Mouse (Mus musculus): ENCODE results near the gene Pcbp3. TPM values are rescaled to one million over a fixed set of nuclear protein-coding genes. Genes with fewer than 3 reads are reported as not detected.

The Pcbp3 gene
- total and polyA plus RNA-seq, 2 experiments = 0.37 to 0.55 TPM

DNA sequence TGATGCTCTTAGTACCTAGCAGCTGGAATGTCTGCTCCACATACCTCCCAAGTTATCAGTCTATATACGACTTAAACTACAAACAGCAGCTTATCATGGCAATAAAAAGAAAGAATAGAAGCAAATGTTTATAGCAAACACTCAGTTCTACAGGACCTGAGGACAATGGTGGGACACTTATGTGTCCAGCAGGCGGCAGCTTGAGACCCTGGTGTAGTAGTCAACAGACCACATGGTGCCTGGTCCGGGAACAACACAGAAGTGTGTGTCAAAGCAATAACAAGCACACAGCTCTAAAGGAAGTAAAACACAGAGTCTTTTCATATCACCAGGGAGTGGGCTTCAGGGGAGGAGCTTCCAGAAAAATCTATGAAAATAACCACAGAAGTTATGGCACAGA lies 100.7 kb downstream of the Pcbp3 start:
- H3K27me3 ChIP-seq (ENCODE audit: control insufficient read depth, insufficient read depth, low read length) = no peaks in the 10 kb centered on the region
- no peak for DNase-seq (ENCODE audit: extremely low read depth, low read depth, low spot score)
- WGBS = 80% methylated on average over 3 of the region's 3 CpGs
- no peak overlapping the region for H3K9ac ChIP-seq (ENCODE audit: low read depth, low read length)
- H3K27ac ChIP-seq (replicated peaks; ENCODE audit: insufficient read depth, low read depth, low read length) = no peak overlapping the region
- H3K79me2 ChIP-seq (ENCODE audit: control insufficient read depth, insufficient read depth, low read length) = no peaks in the 10 kb centered on the region
- no peaks in the 10 kb centered on the region for H3K36me3 ChIP-seq (ENCODE audit: control insufficient read depth, insufficient read depth, low read length)
- H3K4me3 ChIP-seq (ENCODE audit: insufficient read depth, low read depth, low read length) = no peak overlapping the region
- TF ChIP-seq CTCF (IDR thresholded peaks at IDR 0.05; ENCODE audit: low read depth, low read length) = no peak
- TF ChIP-seq POLR2A (IDR thresholded peaks at IDR 0.05; ENCODE audit: extremely low read depth, insufficient read depth, low read length) = no peak
- H3K4me1 ChIP-seq (ENCODE audit: control insufficient read depth, insufficient read depth, low read length) = no peaks in the 10 kb centered on the region

DNA sequence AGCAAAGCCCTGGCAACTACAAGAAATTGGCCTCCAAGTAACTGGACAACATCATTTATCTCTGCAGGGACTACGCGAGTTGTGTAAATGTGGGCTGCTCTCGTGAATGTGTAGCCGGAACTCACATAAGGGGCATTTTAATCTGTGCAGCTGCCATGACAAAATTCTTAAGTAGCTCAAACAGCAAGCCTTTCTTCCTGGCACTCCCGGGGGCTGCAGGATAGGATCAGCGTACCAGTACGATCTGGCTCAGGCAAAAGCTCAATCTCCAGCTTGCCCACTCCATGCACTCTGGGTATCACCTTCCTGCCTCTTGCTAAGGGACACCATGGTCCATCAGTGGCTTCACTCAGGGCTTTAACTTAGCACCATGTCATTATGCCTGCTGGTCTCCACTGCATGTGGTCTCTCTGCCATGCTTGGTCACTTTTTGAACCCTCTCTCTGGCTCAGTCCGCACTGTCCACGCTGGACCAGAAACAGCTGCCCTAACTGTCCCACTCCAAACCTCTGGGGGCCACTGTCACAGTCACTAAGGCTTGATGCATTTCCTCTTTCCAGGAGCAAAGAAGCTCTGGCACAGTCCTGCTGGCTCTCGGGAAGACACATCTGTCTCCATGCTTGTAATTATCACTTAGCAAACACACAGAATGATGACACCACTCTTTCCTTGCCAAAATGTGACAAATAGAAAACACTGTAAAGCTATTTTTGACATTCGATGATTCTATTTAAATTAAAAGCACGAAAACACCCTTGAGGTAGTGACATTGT lies 102.1 kb downstream of the Pcbp3 start:
- Histone ChIP-seq H3K79me2 (ENCODE audit: control insufficient read depth, insufficient read depth, low read length) (no peaks in the 10 kb centered on the region), H3K9ac (ENCODE audit: low read depth, low read length) (no peak overlapping the region), H3K27me3 (ENCODE audit: control insufficient read depth, insufficient read depth, low read length) (no peaks in the 10 kb centered on the region), H3K36me3 (ENCODE audit: control insufficient read depth, insufficient read depth, low read length) (no peaks in the 10 kb centered on the region), H3K4me3 (ENCODE audit: insufficient read depth, low read depth, low read length) (no peak overlapping the region), H3K4me1 (ENCODE audit: control insufficient read depth, insufficient read depth, low read length) (no peaks in the 10 kb centered on the region), H3K27ac (replicated peaks; ENCODE audit: insufficient read depth, low read depth, low read length) (no peak overlapping the region)
- DNase-seq (ENCODE audit: extremely low read depth, low read depth, low spot score) = no peak
- TF ChIP-seq POLR2A (IDR thresholded peaks at IDR 0.05; ENCODE audit: extremely low read depth, insufficient read depth, low read length) (no peak), CTCF (IDR thresholded peaks at IDR 0.05; ENCODE audit: low read depth, low read length) (no peak)
- 77% methylated on average over 12 of the region's 12 CpGs for WGBS

DNA sequence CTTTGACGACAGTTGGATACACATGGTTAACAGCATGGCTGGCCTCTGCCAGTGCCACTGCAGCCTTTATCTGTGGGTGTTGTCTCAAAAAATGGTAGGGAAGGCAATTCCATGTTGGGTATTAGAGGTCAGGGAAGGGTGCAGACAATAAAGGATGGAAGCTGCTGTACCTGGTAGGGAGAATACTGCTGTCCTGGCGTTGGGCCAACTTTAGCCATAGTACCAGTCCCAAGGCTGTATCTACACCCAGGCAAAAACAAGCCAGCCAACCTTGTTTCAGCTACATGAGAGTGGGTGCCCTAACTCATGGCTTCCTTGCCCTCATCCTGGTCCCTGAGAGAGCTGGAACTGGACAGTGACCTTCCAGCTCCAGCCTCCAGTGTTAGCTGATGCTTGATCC lies 103.8 kb downstream of the Pcbp3 start:
- Histone ChIP-seq H3K79me2 (ENCODE audit: control insufficient read depth, insufficient read depth, low read length) (no peaks in the 10 kb centered on the region), H3K27ac (replicated peaks; ENCODE audit: insufficient read depth, low read depth, low read length) (no peak overlapping the region), H3K4me1 (ENCODE audit: control insufficient read depth, insufficient read depth, low read length) (no peaks in the 10 kb centered on the region), H3K9ac (ENCODE audit: low read depth, low read length) (no peak overlapping the region), H3K4me3 (ENCODE audit: insufficient read depth, low read depth, low read length) (no peak overlapping the region), H3K36me3 (ENCODE audit: control insufficient read depth, insufficient read depth, low read length) (no peaks in the 10 kb centered on the region), H3K27me3 (ENCODE audit: control insufficient read depth, insufficient read depth, low read length) (no peaks in the 10 kb centered on the region)
- no peak for TF ChIP-seq POLR2A (IDR thresholded peaks at IDR 0.05; ENCODE audit: extremely low read depth, insufficient read depth, low read length)
- no peak for TF ChIP-seq CTCF (IDR thresholded peaks at IDR 0.05; ENCODE audit: low read depth, low read length)
- 83% methylated on average over 2 of the region's 2 CpGs for WGBS
- no peak for DNase-seq (ENCODE audit: extremely low read depth, low read depth, low spot score)

DNA sequence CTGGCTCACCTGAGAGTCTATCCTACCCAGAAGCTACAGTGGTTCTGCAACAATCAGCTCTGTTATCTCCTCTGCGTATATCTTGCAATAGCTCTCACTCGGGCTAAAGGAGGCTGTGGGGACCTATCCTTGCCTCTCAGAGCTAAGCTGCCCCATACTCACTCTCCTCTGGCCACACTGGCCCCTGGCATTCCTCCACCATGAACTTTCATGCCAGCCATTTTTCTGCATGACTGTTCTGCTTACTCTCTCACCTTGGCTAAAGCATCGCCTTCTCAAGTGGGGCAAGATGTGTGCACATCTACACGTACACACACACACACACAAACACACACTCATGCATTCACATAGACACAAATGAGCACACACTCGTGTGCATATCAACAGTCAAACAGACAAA lies 115.2 kb downstream of the Pcbp3 start:
- 86% methylated on average over 5 of the region's 5 CpGs for WGBS
- TF ChIP-seq POLR2A (IDR thresholded peaks at IDR 0.05; ENCODE audit: extremely low read depth, insufficient read depth, low read length) (no peak), CTCF (IDR thresholded peaks at IDR 0.05; ENCODE audit: low read depth, low read length) (no peak)

DNA sequence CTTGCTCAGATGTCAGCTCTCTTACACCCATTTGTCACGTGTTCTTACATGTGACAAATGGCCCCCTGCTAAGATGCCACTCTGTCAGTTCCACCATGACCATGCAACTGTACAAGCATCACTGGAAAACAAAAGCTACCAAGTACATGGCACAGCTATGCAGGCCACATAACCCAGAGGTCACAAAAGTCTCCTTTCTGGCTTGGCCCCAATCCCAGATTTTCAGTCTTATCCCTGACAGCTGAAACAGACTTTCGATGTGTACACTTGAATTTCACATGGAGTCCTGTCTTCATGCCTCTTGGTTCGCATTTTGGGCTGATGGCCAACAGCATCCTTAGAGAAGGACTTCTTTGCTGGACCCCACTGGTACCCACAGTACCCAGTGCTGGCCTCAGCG lies 116.8 kb downstream of the Pcbp3 start:
- H3K36me3 ChIP-seq (ENCODE audit: control insufficient read depth, insufficient read depth, low read length) = no peaks in the 10 kb centered on the region
- 75% methylated on average over 4 of the region's 4 CpGs for WGBS

More for the DNA sequence above, 115.2 kb downstream of the Pcbp3 start:
- H3K27ac ChIP-seq (replicated peaks; ENCODE audit: insufficient read depth, low read depth, low read length) = no peak overlapping the region
- H3K4me3 ChIP-seq (ENCODE audit: insufficient read depth, low read depth, low read length) = no peak overlapping the region
- DNase-seq (ENCODE audit: extremely low read depth, low read depth, low spot score) = no peak
- H3K9ac ChIP-seq (ENCODE audit: low read depth, low read length) = no peak overlapping the region
- H3K36me3 ChIP-seq (ENCODE audit: control insufficient read depth, insufficient read depth, low read length) = no peaks in the 10 kb centered on the region
- no peaks in the 10 kb centered on the region for H3K79me2 ChIP-seq (ENCODE audit: control insufficient read depth, insufficient read depth, low read length)
- H3K27me3 ChIP-seq (ENCODE audit: control insufficient read depth, insufficient read depth, low read length) = no peaks in the 10 kb centered on the region
- H3K4me1 ChIP-seq (ENCODE audit: control insufficient read depth, insufficient read depth, low read length) = no peaks in the 10 kb centered on the region

DNA sequence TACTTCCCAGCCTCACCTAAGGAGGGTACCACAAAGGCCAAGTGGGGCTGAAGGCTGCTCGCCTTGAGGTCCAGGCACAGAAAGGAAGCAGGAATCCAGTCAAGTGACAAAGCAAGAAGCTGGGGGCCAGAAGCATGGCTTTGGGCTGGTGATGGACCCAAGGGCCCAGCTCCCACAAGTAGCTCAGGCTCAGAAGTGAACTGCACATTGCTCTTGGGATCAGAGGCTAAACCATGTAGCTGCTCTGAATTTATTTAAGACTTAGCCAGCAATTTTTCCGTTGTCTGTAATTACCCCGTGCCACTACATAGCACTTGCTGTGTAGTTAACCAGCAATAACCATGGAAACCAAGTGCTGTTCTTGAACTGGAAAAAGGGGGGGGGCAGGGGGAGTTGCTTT lies 117.3 kb downstream of the Pcbp3 start:
- no peaks in the 10 kb centered on the region for H3K27me3 ChIP-seq (ENCODE audit: control insufficient read depth, insufficient read depth, low read length)
- no peaks in the 10 kb centered on the region for H3K36me3 ChIP-seq (ENCODE audit: control insufficient read depth, insufficient read depth, low read length)
- no peak for DNase-seq (ENCODE audit: extremely low read depth, low read depth, low spot score)
- no peaks in the 10 kb centered on the region for H3K79me2 ChIP-seq (ENCODE audit: control insufficient read depth, insufficient read depth, low read length)
- 88% methylated on average over 3 of the region's 3 CpGs for WGBS
- TF ChIP-seq POLR2A (IDR thresholded peaks at IDR 0.05; ENCODE audit: extremely low read depth, insufficient read depth, low read length) (no peak), CTCF (IDR thresholded peaks at IDR 0.05; ENCODE audit: low read depth, low read length) (no peak)
- no peak overlapping the region for H3K4me3 ChIP-seq (ENCODE audit: insufficient read depth, low read depth, low read length)
- H3K27ac ChIP-seq (replicated peaks; ENCODE audit: insufficient read depth, low read depth, low read length) = no peak overlapping the region
- H3K9ac ChIP-seq (ENCODE audit: low read depth, low read length) = no peak overlapping the region
- H3K4me1 ChIP-seq (ENCODE audit: control insufficient read depth, insufficient read depth, low read length) = no peaks in the 10 kb centered on the region

More for the DNA sequence above, 116.8 kb downstream of the Pcbp3 start:
- Histone ChIP-seq H3K4me3 (ENCODE audit: insufficient read depth, low read depth, low read length) (no peak overlapping the region), H3K27me3 (ENCODE audit: control insufficient read depth, insufficient read depth, low read length) (no peaks in the 10 kb centered on the region), H3K79me2 (ENCODE audit: control insufficient read depth, insufficient read depth, low read length) (no peaks in the 10 kb centered on the region), H3K4me1 (ENCODE audit: control insufficient read depth, insufficient read depth, low read length) (no peaks in the 10 kb centered on the region), H3K9ac (ENCODE audit: low read depth, low read length) (no peak overlapping the region), H3K27ac (replicated peaks; ENCODE audit: insufficient read depth, low read depth, low read length) (no peak overlapping the region)
- no peak for DNase-seq (ENCODE audit: extremely low read depth, low read depth, low spot score)
- TF ChIP-seq CTCF (IDR thresholded peaks at IDR 0.05; ENCODE audit: low read depth, low read length) (no peak), POLR2A (IDR thresholded peaks at IDR 0.05; ENCODE audit: extremely low read depth, insufficient read depth, low read length) (no peak)
